Mouse (Mus musculus) spleen, adult 2 months (tissue): ENCODE measurements around the gene Lbhd2. TPM values are rescaled to one million over a fixed set of nuclear protein-coding genes. Genes with fewer than 3 reads are reported as not detected.
A peak's percentile ranks its signal among the peaks of the same experiment; 100 is the strongest.

Experiments used
- DNase-seq, 2 experiments: peaks; one replicate each; pipeline versions ENCODE4 v3.0.0 to v3.0.0-alpha.2; 2012 to 2021; ENCODE audit warnings: low spot score in 2 of 2, low read depth in 1 of 2
- H3K27ac ChIP-seq: fragments of 200-500 bp; 2 replicates; pipeline ENCODE4 v1.5.1; 2012; ENCODE audit warnings: low read length, inconsistent platforms; ENCODE audit not compliant: insufficient read depth
- H3K27me3 ChIP-seq: fragments of 200-500 bp; 2 replicates; pipeline ENCODE4 v1.6.1; 2012; ENCODE audit warnings: mild to moderate bottlenecking, moderate library complexity, low read length, inconsistent platforms; ENCODE audit not compliant: control insufficient read depth, insufficient read depth
- H3K36me3 ChIP-seq: fragments of 200-500 bp; 2 replicates; pipeline ENCODE4 v1.6.1; 2012; ENCODE audit warnings: mild to moderate bottlenecking, low read length, inconsistent platforms; ENCODE audit not compliant: control insufficient read depth, insufficient read depth
- H3K4me1 ChIP-seq: fragments of 200-500 bp; 2 replicates; pipeline ENCODE4 v1.6.1; 2011; ENCODE audit warnings: inconsistent platforms; ENCODE audit not compliant: control insufficient read depth, insufficient read depth, insufficient read length
- H3K4me3 ChIP-seq: fragments of 200-500 bp; 2 replicates; pipeline ENCODE4 v1.5.1; 2011; ENCODE audit warnings: mild to moderate bottlenecking, inconsistent platforms; ENCODE audit not compliant: insufficient read depth, insufficient read length; ENCODE audit errors: extremely low read depth
- CTCF ChIP-seq: fragments of 200-500 bp; IDR thresholded peaks from 2 replicates; pipeline ENCODE4 v1.5.1; 2011; ENCODE audit warnings: mild to moderate bottlenecking, inconsistent platforms; ENCODE audit not compliant: insufficient read depth, insufficient read length, insufficient replicate concordance; ENCODE audit errors: extremely low read depth
- POLR2A ChIP-seq: fragments of 200-500 bp; IDR thresholded peaks from 2 replicates; pipeline ENCODE4 v1.6.1; 2011; ENCODE audit warnings: low read depth, low read length, inconsistent platforms
- WGBS: fragments of 180-500 bp; shearing (Covaris S2); methylation state at CpG from one replicate; pipeline ENCODE4 v1.1.7; 2018; 5-methylcytosine and 5-hydroxymethylcytosine counted together
- polyA plus RNA-seq: library from polyadenylated mRNA; depleted of rRNA; stranded (reverse); fragments of >200 nt; gene quantifications from 2 replicates; pipeline ENCODE4 v1.2.3, GENCODE M21; 2012

The Lbhd2 gene
- polyA plus RNA-seq, 1 experiment, result 2.0 TPM

DNA sequence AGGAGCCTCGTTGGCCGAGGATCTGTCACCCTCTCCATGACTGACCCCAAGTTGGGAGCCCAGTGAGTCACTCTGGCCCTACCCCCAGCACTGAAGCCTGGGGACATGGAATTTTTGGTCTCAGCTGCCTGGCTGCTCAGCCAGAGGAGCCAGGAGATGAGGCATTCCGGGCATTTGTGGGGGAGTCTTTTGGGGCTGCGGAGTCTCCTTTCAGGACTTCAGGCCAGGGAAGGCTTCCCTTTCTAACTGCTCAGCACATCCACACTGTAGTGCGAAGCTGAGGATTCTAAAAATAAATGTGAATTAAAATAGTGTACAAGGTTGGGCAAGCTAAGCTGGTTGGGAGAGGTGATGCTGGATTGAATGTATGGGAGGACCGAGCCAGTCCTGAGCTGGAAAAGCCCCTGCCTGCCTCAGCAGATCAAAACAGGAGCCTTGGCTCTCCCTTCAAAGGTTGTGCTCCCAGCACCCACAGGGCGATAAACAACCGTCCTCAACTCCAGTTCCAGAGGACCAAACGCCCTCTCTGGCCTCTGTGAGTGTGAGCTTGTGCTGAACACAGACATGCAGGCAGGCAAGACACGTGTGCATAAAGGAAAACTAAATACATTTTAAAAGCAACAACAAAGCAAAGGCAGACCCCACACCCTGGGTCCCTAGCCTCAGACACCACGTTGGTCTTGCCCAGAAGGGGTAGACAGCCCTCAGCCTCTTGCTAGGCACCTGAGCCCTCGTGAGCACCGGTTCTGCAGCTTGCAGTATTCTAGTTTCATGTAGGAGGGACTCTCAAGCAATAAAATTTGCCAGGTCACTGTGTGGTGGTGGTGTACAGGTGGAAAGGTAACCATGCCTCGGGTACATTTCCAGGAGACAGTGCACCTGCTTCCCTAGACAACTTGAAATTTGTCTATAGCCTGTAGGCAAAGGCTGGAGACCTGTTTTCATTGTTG, 24.5 kb downstream of the Lbhd2 start:
- DNase-seq, result no peak
- Histone ChIP-seq H3K27me3 (peaks cover 3% of the 10 kb centered on the region; the same call in 1 of the 2 replicates), H3K27ac (peak overlapping the region; percentile 67), H3K4me3 (no peak overlapping the region), H3K4me1 (peaks cover 13% of the 10 kb centered on the region), H3K36me3 (no peaks in the 10 kb centered on the region)
- TF ChIP-seq POLR2A (no peak), CTCF (no peak)
- WGBS, result 64% methylated on average over 14 of the region's 14 CpGs

GRCm38 (mm10) chr12:111432097-111432496, 25.5 kb downstream of the Lbhd2 start:
- Histone ChIP-seq H3K27me3 (peaks cover 3% of the 10 kb centered on the region; the same call in 1 of the 2 replicates), H3K4me3 (no peak overlapping the region), H3K4me1 (peaks cover 13% of the 10 kb centered on the region), H3K27ac (peak overlapping the region; percentile 22; the same call in 1 of the 2 replicates), H3K36me3 (no peaks in the 10 kb centered on the region)
- DNase-seq, result no peak
- 41% methylated on average over 4 of the region's 4 CpGs for WGBS
- no peak for TF ChIP-seq CTCF

DNA sequence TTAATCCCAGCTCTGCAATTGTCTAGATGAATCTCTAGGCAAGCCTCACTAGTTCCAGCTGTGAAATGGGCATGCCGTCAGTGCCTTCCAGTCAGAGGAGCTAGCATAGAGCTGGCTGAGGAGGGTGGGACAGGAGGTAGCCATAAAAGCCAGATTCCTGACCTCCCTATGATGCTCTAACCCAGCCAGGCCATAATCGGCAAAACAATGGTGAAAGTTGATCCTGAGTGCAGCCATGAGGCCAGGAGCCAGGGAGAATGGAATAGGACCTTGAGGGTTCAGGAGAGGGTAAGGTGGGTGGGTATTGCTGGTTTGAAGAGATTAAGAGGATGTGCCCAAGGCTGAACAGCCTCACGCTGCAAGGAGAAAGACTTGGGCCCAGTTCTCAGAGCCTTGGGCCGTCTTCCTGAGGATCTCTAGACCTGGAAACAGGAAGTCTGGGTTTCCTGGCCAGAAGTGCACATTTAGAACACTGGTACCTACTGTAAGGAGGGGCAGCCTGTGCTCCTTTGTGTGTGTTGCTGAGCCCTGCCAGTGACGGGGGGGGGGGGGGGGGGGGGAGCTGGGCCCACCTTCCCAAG, 26.2 kb downstream of the Lbhd2 start:
- TF ChIP-seq CTCF (no peak), POLR2A (no peak)
- no peaks in the 10 kb centered on the region for H3K36me3 ChIP-seq
- no peak for DNase-seq

GRCm38 (mm10) chr12:111434164-111434744, 27.6 kb downstream of the Lbhd2 start:
- no peak for DNase-seq
- Histone ChIP-seq H3K36me3 (no peaks in the 10 kb centered on the region), H3K4me3 (no peak overlapping the region), H3K27ac (0 out of 2 replicates have a peak overlapping the region, but pooled peaks have one; percentile 1), H3K4me1 (peaks cover 10% of the 10 kb centered on the region), H3K27me3 (peaks cover 3% of the 10 kb centered on the region; the same call in 1 of the 2 replicates)
- WGBS, result 80% methylated on average over 7 of the region's 7 CpGs
- TF ChIP-seq CTCF (no peak), POLR2A (no peak)

More for the DNA sequence above, 26.2 kb downstream of the Lbhd2 start:
- Histone ChIP-seq H3K27ac (0 out of 2 replicates have a peak overlapping the region, but pooled peaks have one; percentile 22), H3K4me3 (no peak overlapping the region), H3K27me3 (peaks cover 3% of the 10 kb centered on the region; the same call in 1 of the 2 replicates), H3K4me1 (peaks cover 13% of the 10 kb centered on the region)
- WGBS, result 30% methylated on average over 5 of the region's 5 CpGs

- Histone ChIP-seq H3K4me1 (peaks cover 6% of the 10 kb centered on the region; the same call in 1 of the 2 replicates), H3K27ac (0 out of 2 replicates have a peak overlapping the region, but pooled peaks have one; percentile 1), H3K36me3 (no peaks in the 10 kb centered on the region), H3K27me3 (no peaks in the 10 kb centered on the region; the same call in 1 of the 2 replicates), H3K4me3 (no peak overlapping the region)
- WGBS, result 42% methylated on average over 8 of the region's 8 CpGs
- DNase-seq, result no peak
- TF ChIP-seq POLR2A (no peak), CTCF (no peak)
Measured at GRCm38 (mm10) chr12:111434745-111435327, 28.2 kb downstream of the Lbhd2 start.

DNA sequence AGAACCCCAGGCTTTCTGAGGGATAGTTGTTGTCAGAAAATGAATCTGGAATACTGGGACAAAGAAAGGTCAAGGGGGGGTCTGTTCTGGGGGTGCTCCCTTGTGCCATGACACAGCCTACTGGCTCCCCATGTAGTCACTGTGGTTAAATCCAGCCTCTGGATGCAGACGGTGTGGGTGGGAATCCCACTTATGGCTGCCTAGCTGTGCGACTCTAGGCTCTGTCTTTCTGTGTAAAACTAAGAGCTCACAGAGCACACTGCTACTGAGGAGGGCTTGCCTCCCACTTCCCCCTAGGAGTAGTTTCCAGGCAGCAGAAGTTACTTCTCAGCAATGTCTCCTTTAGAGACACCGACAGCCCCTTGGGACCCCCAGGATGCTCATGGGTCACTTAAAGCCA, 29.6 kb downstream of the Lbhd2 start:
- TF ChIP-seq CTCF (no peak), POLR2A (no peak)
- no peak for DNase-seq
- Histone ChIP-seq H3K36me3 (no peaks in the 10 kb centered on the region), H3K4me1 (no peaks in the 10 kb centered on the region; the same call in 1 of the 2 replicates), H3K27ac (peak overlapping the region; percentile 57; the same call in 1 of the 2 replicates), H3K4me3 (no peak overlapping the region), H3K27me3 (no peaks in the 10 kb centered on the region)
- WGBS, result 66% methylated on average over 3 of the region's 3 CpGs
